Mouse (Mus musculus): Measurements from ENCODE around the gene Crat. TPM values are rescaled to one million over a fixed set of nuclear protein-coding genes. Genes with fewer than 3 reads are reported as not detected.

The Crat gene
- polyA plus RNA-seq, 1 experiment from 2014 or later, result 74.5 TPM

DNA sequence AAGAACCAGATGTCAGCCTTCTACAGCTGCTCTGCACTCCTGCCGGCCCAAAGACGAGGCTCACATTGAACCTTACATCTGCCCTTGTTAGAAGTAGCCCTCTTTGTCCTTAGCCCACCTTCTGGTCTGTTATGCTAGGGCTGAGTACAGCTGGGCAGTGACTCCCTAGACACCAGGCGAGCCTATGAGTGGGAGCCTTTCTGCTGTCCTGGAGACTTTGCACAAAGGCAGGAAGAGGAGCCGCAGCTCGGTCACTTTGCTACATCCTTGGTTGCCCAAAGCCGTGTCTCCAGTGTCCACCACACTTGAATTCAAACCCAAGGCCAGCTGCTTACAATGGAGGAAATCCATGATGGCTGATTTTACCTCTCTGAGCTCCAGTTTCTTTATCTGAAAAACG lies 32.8 kb upstream of the Crat start:
- Histone ChIP-seq H3K4me3 (no peak overlapping the region), H3K4me1 (peaks cover 48% of the 10 kb centered on the region), H3K27me3 (replicated peaks) (no peaks in the 10 kb centered on the region), H3K9ac (no peak overlapping the region), H3K36me3 (peaks cover 94% of the 10 kb centered on the region), H3K27ac (replicated peaks) (peak overlapping the region; percentile 100; the same call in 1 of the 2 replicates), H3K4me2 (no peak overlapping the region), H3K9me3 (0 out of 2 replicates have a peak, but pooled peaks cover 6% of the 10 kb centered on the region)
- WGBS, result 87% methylated on average over 7 of the region's 7 CpGs
- ATAC-seq (ENCODE audit: extremely low read depth, insufficient number of reproducible peaks, low FRiP score, low TSS enrichment), result no peak

DNA sequence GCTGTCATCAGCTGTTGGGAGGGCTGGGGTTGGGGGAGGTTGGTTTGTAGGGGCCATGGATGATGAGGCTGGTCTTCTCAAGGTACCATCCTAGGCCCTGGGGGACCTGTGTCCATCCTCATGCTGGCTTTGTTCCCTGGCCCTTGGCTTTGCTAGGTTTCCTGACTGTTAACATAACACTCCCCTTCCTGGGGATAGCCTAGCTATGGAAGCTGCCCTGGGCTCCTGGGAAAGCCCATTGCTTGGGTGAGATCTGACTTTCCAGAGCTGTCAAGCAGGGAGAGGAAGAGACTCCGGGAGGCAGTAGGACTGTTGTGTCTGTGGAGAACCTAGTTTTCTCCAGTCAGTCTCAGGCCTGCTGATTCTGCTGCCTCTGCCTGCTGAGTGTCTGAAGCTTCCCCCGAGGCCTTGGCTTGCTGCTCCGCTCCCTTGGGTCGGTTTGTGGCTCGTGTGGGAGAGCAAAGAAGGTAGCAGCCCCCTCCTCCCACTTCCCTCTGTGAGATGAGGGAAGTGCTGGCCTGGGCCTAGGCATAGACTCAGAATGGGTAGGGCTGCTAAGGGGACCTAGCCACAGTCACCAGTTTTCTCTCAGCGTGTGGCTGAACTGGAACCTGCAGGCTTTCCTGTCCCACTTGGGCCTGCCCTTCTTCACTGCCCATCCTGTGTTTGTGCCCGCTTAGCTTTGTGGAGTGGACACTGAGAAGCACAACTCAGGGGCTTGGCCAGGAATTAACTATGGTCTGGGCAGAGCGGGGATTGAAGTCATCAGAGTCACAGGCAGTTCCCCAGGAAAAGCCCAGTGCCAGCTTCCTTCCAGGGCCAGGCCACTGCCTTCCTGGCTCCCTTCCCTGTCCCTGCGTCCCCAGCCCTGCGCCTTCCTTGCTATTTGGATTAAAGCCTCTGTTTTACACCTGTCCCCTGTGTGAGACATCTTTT lies 31.5 kb upstream of the Crat start:
- no peaks in the 10 kb centered on the region for H3K27me3 ChIP-seq (replicated peaks)
- no peak overlapping the region for H3K4me2 ChIP-seq
- no peak overlapping the region for H3K4me3 ChIP-seq
- no peak for ATAC-seq (ENCODE audit: extremely low read depth, insufficient number of reproducible peaks, low FRiP score, low TSS enrichment)
- peaks cover 86% of the 10 kb centered on the region for H3K36me3 ChIP-seq
- 73% methylated on average over 10 of the region's 10 CpGs for WGBS
- peaks cover 55% of the 10 kb centered on the region for H3K4me1 ChIP-seq
- peak overlapping the region; percentile 78 for H3K9ac ChIP-seq
- H3K27ac ChIP-seq (replicated peaks), result peak overlapping the region; percentile 100
- 0 out of 2 replicates have a peak, but pooled peaks cover 6% of the 10 kb centered on the region for H3K9me3 ChIP-seq

DNA sequence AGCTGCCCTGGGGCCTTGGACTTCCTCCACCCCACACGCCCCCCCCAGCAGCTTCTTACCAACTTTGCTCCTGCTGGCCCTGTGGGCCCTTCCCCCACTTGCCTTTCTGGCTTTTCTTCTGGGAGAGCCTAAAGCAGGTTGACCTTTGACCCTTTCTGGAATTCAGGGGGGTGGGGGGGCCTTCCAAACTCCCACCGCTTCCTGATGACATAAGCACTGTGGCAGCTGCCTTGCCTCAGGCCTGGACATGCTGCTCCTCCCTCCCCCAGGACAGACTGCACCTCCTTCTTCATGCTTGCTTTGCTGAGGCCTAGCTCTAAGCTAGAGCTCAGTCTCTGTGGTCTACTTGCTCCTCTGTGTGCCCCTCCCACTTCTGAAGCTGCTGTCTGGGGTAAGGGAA lies 29.7 kb upstream of the Crat start:
- ATAC-seq (ENCODE audit: extremely low read depth, insufficient number of reproducible peaks, low FRiP score, low TSS enrichment), result no peak
- Histone ChIP-seq H3K27me3 (replicated peaks) (no peaks in the 10 kb centered on the region), H3K4me1 (peaks cover 71% of the 10 kb centered on the region), H3K4me3 (no peak overlapping the region), H3K9ac (peak overlapping the region; percentile 78), H3K9me3 (0 out of 2 replicates have a peak, but pooled peaks cover 6% of the 10 kb centered on the region), H3K27ac (replicated peaks) (peak overlapping the region; percentile 100), H3K4me2 (peak overlapping the region; percentile 37), H3K36me3 (peaks cover 72% of the 10 kb centered on the region)
- 34% methylated on average over 2 of the region's 2 CpGs for WGBS

DNA sequence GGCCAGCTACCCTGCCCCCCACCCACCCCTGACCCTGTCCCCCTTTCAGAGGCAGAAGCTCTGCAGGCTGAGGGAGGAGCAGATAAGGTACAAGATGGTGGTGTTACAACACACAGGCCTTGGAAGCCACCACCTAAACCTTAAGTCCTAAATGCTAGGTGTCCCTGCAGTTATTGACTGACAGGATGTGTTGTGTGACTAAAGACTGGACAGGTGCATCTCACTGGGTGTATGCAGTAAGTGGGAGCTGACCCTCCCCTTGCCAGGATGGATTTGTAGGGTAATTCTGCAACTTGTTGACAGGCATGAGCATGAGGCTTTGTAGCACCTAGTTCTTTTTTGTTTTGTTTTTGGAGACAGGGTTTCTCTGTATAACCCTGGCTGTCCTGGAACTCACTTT lies 28.8 kb upstream of the Crat start:
- peaks cover 71% of the 10 kb centered on the region for H3K36me3 ChIP-seq
- H3K9me3 ChIP-seq, result no peaks in the 10 kb centered on the region
- peak overlapping the region; percentile 91 for H3K9ac ChIP-seq
- H3K4me3 ChIP-seq, result no peak overlapping the region
- no peak for ATAC-seq (ENCODE audit: extremely low read depth, insufficient number of reproducible peaks, low FRiP score, low TSS enrichment)
- peak overlapping the region; percentile 37 for H3K4me2 ChIP-seq
- H3K27me3 ChIP-seq (replicated peaks), result no peaks in the 10 kb centered on the region
- peaks cover 79% of the 10 kb centered on the region for H3K4me1 ChIP-seq
- peak overlapping the region; percentile 100 for H3K27ac ChIP-seq (replicated peaks)

DNA sequence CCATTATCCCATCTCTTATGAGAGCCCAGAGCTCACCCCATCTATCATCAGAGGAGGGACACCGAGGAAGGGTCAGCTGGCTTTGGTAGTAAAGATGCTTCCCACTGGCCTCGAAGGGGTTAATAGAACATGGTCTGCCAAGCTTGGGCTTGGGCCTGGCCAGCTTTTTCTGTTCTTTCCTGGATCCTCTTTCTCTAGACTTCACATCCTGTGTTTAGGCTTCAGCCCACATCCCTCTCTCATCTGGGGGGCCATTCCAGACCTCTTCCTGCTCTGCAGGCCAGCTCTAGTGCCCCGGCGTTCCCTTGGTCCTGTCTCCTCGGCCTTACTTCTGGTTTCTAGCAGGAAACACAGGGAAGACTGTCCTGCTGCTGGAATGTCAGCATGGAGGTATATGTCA lies 28.4 kb upstream of the Crat start:
- no peak for ATAC-seq (ENCODE audit: extremely low read depth, insufficient number of reproducible peaks, low FRiP score, low TSS enrichment)
- no peak overlapping the region for H3K4me3 ChIP-seq
- peaks cover 84% of the 10 kb centered on the region for H3K4me1 ChIP-seq
- H3K27ac ChIP-seq (replicated peaks), result peak overlapping the region; percentile 100
- 56% methylated on average over 5 of the region's 5 CpGs for WGBS
- H3K4me2 ChIP-seq, result peak overlapping the region; percentile 77
- H3K9me3 ChIP-seq, result no peaks in the 10 kb centered on the region
- peak overlapping the region; percentile 91 for H3K9ac ChIP-seq
- peaks cover 71% of the 10 kb centered on the region for H3K36me3 ChIP-seq
- H3K27me3 ChIP-seq (replicated peaks), result no peaks in the 10 kb centered on the region

DNA sequence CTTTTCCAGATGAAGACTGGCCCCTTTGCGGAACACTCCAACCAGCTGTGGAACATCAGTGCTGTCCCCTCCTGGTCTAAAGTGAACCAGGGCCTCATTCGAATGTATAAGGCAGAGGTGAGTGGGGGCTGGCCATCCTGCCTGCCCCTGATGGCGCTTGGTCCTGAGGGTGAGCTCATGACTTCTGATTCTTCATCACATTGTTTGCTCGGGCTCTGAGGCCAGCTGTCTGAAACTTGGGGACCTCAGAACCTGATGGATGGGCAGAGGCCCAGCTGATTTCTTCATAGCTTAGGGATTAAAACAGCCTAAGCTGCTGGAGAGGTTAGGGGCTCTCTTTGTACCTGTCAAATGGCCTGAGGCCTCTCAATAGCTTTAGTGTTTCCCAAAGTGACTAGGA lies 27.7 kb upstream of the Crat start:
- peak overlapping the region; percentile 100 for H3K27ac ChIP-seq (replicated peaks)
- H3K9ac ChIP-seq, result peak overlapping the region; percentile 91
- peaks cover 71% of the 10 kb centered on the region for H3K36me3 ChIP-seq
- no peaks in the 10 kb centered on the region for H3K9me3 ChIP-seq
- peak overlapping the region; percentile 77 for H3K4me2 ChIP-seq
- no peak for ATAC-seq (ENCODE audit: extremely low read depth, insufficient number of reproducible peaks, low FRiP score, low TSS enrichment)
- H3K27me3 ChIP-seq (replicated peaks), result no peaks in the 10 kb centered on the region
- WGBS, result 46% methylated on average over 4 of the region's 4 CpGs
- peaks cover 85% of the 10 kb centered on the region for H3K4me1 ChIP-seq
- peak overlapping the region; percentile 49 for H3K4me3 ChIP-seq

DNA sequence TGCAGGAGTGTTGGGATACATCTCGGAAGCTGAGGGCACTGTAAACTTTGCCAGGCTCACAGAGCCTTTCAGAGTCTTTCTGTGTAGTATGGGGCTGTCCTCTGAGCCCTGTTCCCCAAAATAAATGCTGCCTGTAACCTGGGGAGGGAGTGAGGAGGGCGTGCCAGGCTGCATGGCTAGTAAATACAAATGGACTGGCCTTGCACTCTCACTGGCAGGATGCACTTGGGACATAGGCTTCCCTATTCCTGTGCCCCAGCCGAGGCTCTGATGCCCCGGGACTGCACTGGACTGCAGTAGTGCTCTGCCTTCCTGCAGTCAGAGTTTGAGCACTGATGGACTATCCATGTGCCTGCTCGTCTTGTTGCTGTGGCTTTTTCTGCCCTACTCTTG lies 26.9 kb upstream of the Crat start:
- Histone ChIP-seq H3K36me3 (peaks cover 71% of the 10 kb centered on the region), H3K27ac (replicated peaks) (peak overlapping the region; percentile 100), H3K9me3 (no peaks in the 10 kb centered on the region), H3K27me3 (replicated peaks) (no peaks in the 10 kb centered on the region), H3K4me1 (peaks cover 83% of the 10 kb centered on the region), H3K9ac (peak overlapping the region; percentile 91), H3K4me3 (peak overlapping the region; percentile 49), H3K4me2 (peak overlapping the region; percentile 77)
- ATAC-seq (ENCODE audit: extremely low read depth, insufficient number of reproducible peaks, low FRiP score, low TSS enrichment), result no peak
- WGBS, result 31% methylated on average over 5 of the region's 5 CpGs

DNA sequence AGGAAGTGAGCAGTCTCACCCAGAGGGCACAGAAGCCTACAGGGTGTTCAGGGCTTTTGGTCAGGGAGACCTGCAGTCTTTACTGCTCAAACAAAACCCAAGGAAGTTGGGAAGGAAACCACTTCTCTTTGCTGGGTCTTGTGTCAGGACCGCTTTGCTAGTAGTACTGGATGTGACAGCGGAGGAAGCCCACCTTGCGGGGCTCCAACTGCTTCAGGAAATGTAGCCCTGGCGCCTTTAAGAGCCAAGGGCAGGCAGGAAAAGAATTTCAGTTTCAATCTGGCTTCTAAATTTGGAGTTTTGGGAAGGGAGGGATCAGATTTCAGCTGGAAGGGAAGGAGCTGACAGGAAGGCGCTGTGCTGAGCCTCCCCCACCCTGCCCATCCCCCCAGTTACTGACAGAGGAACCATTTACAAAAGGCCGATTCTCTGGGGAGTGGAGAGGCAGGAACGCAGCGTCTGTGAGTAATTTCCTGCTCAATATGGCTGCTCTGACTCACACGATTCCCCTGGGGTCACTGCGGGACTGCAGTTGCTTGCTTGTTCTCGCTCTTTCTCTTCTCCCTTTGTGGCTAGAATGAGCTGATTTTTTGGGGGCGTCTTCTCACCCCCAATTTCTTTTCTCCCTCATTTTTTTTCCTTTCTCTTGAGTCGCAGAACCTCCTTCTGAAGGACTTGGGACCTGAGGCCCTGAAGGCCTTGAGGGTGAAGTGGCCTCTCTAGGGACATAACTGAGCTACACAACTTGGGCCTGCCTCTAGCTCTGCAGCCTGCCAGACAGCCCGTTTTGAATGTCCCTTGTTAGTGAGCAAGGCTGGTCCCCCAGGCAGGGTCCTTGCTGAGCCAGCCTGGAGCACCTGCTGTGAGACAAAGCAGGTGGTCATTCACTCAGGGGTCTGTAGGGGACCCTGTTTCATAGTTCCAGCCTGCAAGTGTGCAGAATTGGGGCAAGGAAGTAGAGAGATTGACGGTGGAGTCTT lies 26.2 kb upstream of the Crat start:
- H3K27me3 ChIP-seq (replicated peaks), result no peaks in the 10 kb centered on the region
- 7% methylated on average over 15 of the region's 15 CpGs for WGBS
- H3K9me3 ChIP-seq, result no peaks in the 10 kb centered on the region
- peak; percentile 54; the same call in 1 of the 2 replicates for ATAC-seq (ENCODE audit: extremely low read depth, insufficient number of reproducible peaks, low FRiP score, low TSS enrichment)
- peak overlapping the region; percentile 100 for H3K27ac ChIP-seq (replicated peaks)
- H3K4me2 ChIP-seq, result peak overlapping the region; percentile 77
- H3K4me1 ChIP-seq, result peaks cover 76% of the 10 kb centered on the region
- H3K36me3 ChIP-seq, result peaks cover 71% of the 10 kb centered on the region
- peak overlapping the region; percentile 49 for H3K4me3 ChIP-seq
- peak overlapping the region; percentile 91 for H3K9ac ChIP-seq

DNA sequence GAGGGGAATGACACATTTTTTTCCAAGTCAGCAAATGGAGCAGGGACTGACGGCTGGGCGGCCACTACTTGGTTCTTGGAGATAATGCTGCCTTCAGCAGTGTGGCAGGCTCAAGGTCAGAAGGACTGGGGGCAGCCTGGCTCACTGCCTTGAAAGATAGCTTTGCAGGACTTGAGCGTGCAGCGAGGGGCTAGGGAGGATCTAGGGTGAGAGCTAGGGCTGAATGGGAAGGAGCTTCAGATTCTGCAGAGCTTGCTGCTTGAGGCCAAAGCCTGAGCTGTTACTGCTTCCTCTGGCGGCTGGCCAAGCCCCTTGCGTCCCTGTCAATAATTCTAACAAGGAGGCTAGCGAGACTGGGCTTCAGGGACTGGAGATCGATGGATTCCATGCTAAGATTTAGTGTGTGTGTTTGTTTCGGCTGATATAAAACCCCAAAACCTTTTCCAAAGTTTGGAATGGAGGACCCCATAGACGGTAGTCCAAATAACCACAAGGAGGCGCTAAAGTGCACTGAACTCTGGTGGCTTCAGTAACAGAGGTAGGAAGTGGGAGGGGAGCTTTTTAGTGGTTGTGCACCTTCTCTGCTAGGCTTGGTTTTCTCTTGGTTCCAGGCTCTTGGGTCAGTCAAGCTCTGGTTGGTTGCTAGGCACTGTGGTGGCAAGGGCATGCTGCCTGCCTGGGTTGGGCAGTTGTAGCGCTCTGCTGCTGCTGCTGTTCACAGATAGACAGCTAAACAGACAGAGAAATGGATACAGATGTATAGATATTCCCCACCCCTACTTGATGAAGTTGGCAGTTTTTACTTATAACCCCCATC lies 25.3 kb upstream of the Crat start:
- Histone ChIP-seq H3K9me3 (no peaks in the 10 kb centered on the region), H3K4me2 (peak overlapping the region; percentile 77), H3K9ac (peak overlapping the region; percentile 84), H3K27me3 (replicated peaks) (no peaks in the 10 kb centered on the region), H3K27ac (replicated peaks) (peak overlapping the region; percentile 100), H3K4me1 (peaks cover 71% of the 10 kb centered on the region), H3K4me3 (peak overlapping the region; percentile 32), H3K36me3 (peaks cover 67% of the 10 kb centered on the region)
- peak; percentile 10; the same call in 1 of the 2 replicates for ATAC-seq (ENCODE audit: extremely low read depth, insufficient number of reproducible peaks, low FRiP score, low TSS enrichment)
- 7% methylated on average over 12 of the region's 12 CpGs for WGBS

DNA sequence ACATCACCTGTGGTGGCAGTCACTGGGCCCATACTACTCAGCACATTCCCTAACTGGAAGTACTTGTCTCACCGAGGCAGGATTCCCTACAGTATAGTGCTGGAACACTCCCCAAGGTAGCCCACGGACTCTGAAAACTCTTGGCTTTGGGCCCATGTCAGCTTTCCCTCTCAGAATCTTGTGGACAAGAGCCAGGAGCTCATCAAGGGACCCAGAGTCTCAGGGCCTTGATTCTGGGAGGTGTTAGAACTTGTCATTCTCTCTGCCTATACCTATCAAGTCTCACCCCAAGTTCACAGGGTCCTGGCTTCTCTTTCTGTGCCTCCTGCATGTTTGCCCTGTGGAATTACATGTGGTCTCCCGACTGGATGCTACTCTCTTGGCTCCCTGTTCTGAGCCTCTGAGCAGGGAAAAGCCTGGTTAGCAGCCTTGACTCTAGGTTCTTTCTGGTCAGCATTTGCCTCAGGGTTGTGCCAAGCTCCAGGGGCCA lies 24.6 kb upstream of the Crat start:
- Histone ChIP-seq H3K27ac (replicated peaks) (peak overlapping the region; percentile 100), H3K4me1 (peaks cover 65% of the 10 kb centered on the region), H3K4me2 (peak overlapping the region; percentile 77), H3K27me3 (replicated peaks) (no peaks in the 10 kb centered on the region), H3K9ac (peak overlapping the region; percentile 84), H3K4me3 (no peak overlapping the region), H3K9me3 (no peaks in the 10 kb centered on the region), H3K36me3 (peaks cover 65% of the 10 kb centered on the region)
- WGBS, result 5% methylated on average over 3 of the region's 3 CpGs
- no peak for ATAC-seq (ENCODE audit: extremely low read depth, insufficient number of reproducible peaks, low FRiP score, low TSS enrichment)
